In genomic region chr11:111735961-111736360, GRCm38 (mm10) we compare ENCODE assay signal across 20 mouse cellular contexts.
DNase-seq lines count a peak whose midpoint lies in the region; ATAC-seq and TF ChIP-seq lines count a peak whose summit lies in the region.
"Had no signal": no experiment of that assay in that cellular context is flagged by ENCODE, and none has a peak within 500 bp of the region (broad histone marks: within the 10 kb centered on the region; RNA-seq: fewer than 3 reads in every experiment).

No protein-coding gene starts in this region.

- no peaks in the 10 kb centered on the region for H3K4me1 ChIP-seq in kidney, adult 2 months (ENCODE audit: control insufficient read depth, insufficient read depth, low read length)
- no peaks in the 10 kb centered on the region for H3K4me1 ChIP-seq in midbrain, embryonic 16.5 days (ENCODE audit: control insufficient read depth, insufficient read depth, low read length)
- H3K4me1 ChIP-seq: forebrain, embryonic 10.5 days; liver, embryonic 12.5 days; midbrain, embryonic 10.5 days had no signal

- WGBS in kidney, adult 2 months = 84% methylated on average over 5 of the region's 5 CpGs
- WGBS in midbrain, embryonic 16.5 days = 94% methylated on average over 5 of the region's 5 CpGs

- no peak overlapping the region for H3K9ac ChIP-seq in midbrain, embryonic 16.5 days (ENCODE audit: low read depth, low read length)
- H3K9ac ChIP-seq: kidney, embryonic 15.5 days; liver, embryonic 12.5 days had no signal

- H3K27ac ChIP-seq in kidney, adult 2 months (ENCODE audit: insufficient read depth, low read depth, low read length) = no peak overlapping the region
- no peak overlapping the region for H3K27ac ChIP-seq in midbrain, embryonic 16.5 days (ENCODE audit: low read length)
- H3K27ac ChIP-seq: forebrain, embryonic 10.5 days; hindbrain, embryonic 10.5 days; kidney, embryonic 15.5 days; layer of hippocampus, adult 2 months; left cerebral cortex, adult 2 months; limb, embryonic 10.5 days; liver, embryonic 12.5 days; midbrain, embryonic 10.5 days had no signal

- no peak overlapping the region for H3K4me3 ChIP-seq in kidney, adult 2 months (ENCODE audit: insufficient read depth, low read depth, low read length)
- no peak overlapping the region for H3K4me3 ChIP-seq in midbrain, embryonic 16.5 days (ENCODE audit: low read depth, low read length)
- H3K4me3 ChIP-seq: forebrain, embryonic 10.5 days; hindbrain, embryonic 10.5 days; kidney, embryonic 15.5 days; layer of hippocampus, adult 2 months; left cerebral cortex, adult 2 months; limb, embryonic 10.5 days; liver, embryonic 12.5 days; midbrain, embryonic 10.5 days had no signal

- no peak for ATAC-seq in midbrain, embryonic 16.5 days
- ATAC-seq: activated CD4-positive, CD25-positive, alpha-beta regulatory T cell, adult 4 months; inflammation-experienced regulatory T-cells, adult 6 months; liver, embryonic 12.5 days; Patski had no signal

- H3K36me3 ChIP-seq in kidney, adult 2 months (ENCODE audit: control insufficient read depth, insufficient read depth, low read length) = no peaks in the 10 kb centered on the region
- no peaks in the 10 kb centered on the region for H3K36me3 ChIP-seq in midbrain, embryonic 16.5 days (ENCODE audit: control insufficient read depth, insufficient read depth, low read length)
- H3K36me3 ChIP-seq: forebrain, embryonic 10.5 days; hindbrain, embryonic 10.5 days; kidney, embryonic 15.5 days; limb, embryonic 10.5 days; liver, embryonic 12.5 days; midbrain, embryonic 10.5 days had no signal

- TF ChIP-seq POLR2A in kidney, adult 2 months (IDR thresholded peaks at IDR 0.05; ENCODE audit: low read depth, low read length) = no peak

- no peak for TF ChIP-seq CTCF in kidney, adult 2 months (conservative IDR thresholded peaks at IDR 0.05; ENCODE audit: insufficient read depth, insufficient read length, low read depth, low read length)

- intact Hi-C loops in heart, postnatal 10 days (cut with DNase I) = no loop called here

- DNase-seq in kidney, adult 2 months = peak; percentile 5
- DNase-seq in kidney, adult 8-10 months = no peak
- DNase-seq in urinary bladder, postnatal 14 days (ENCODE audit: low spot score) = peak; percentile 22
- DNase-seq in urinary bladder, postnatal 10 days (ENCODE audit: low spot score) = no peak
- DNase-seq in heart, postnatal 10 days = peak; percentile 75 to 78
- DNase-seq in natural killer cell, adult 2 months (ENCODE audit: low spot score in 2 of 2) = no peak
- DNase-seq: cerebellum, adult 9-10 months; thymus, postnatal 25 days had no signal

- no peaks in the 10 kb centered on the region for H3K9me3 ChIP-seq in midbrain, embryonic 16.5 days (replicated peaks; ENCODE audit: control insufficient read depth, low read length, poor library complexity, severe bottlenecking)
- H3K9me3 ChIP-seq: forebrain, embryonic 10.5 days; hindbrain, embryonic 10.5 days; kidney, embryonic 15.5 days; limb, embryonic 10.5 days; liver, embryonic 12.5 days; midbrain, embryonic 10.5 days had no signal

- no peak overlapping the region for H3K4me2 ChIP-seq in midbrain, embryonic 16.5 days (ENCODE audit: low read length)
- H3K4me2 ChIP-seq: kidney, embryonic 15.5 days; liver, embryonic 12.5 days had no signal

- no peaks in the 10 kb centered on the region for H3K27me3 ChIP-seq in kidney, adult 2 months (replicated peaks; ENCODE audit: control insufficient read depth, insufficient read depth, low read length)
- no peaks in the 10 kb centered on the region for H3K27me3 ChIP-seq in midbrain, embryonic 16.5 days (ENCODE audit: control insufficient read depth, insufficient read depth, low read depth, low read length)
- H3K27me3 ChIP-seq: kidney, embryonic 15.5 days; liver, embryonic 12.5 days had no signal

Comparison
In these comparisons a context has a peak if more than half of its experiments do, and no peak if none do; other contexts are left out.
1. DNase-seq: peak in kidney, adult 2 months (single experiment), urinary bladder, postnatal 14 days (single experiment) and heart, postnatal 10 days (2 of 2); none in kidney, adult 8-10 months (0 of 2), urinary bladder, postnatal 10 days (single experiment) and natural killer cell, adult 2 months (0 of 2).